In the genomic region with DNA sequence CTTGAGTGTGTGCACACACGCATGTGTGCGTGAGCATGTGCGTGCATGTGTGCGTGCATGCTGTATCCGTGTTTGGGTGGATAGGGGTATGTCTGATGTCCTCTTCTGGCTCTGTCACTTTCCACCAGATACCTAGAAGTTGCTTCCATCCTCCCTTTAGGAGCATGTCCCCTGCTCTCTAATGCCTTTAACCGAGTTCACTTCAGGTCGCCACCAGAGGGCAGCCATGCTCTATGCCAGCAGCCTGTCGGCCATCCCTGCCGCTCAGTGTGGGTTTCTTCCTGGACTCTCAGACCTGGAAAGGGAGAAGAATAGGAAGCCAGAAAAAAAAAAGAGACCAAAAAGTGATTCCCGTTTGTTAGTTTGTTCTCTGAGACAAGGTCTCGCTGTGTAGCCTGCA, we compare ENCODE assay signal across 8 mouse cellular contexts. TPM values are rescaled to one million over a fixed set of nuclear protein-coding genes. Genes with fewer than 3 reads are reported as not detected.
DNase-seq lines count a peak whose midpoint lies in the region; ATAC-seq and TF ChIP-seq lines count a peak whose summit lies in the region.

No protein-coding gene starts in this region.

- H3K4me2 ChIP-seq in heart, embryonic 12.5 days, result no peak overlapping the region
- no peak overlapping the region for H3K4me2 ChIP-seq in heart, postnatal 0 days (ENCODE audit: low read depth, low read length)
- H3K4me2 ChIP-seq in midbrain, embryonic 13.5 days (replicated peaks), result no peak overlapping the region

- WGBS in heart, embryonic 12.5 days, result 16% methylated on average over 11 of the region's 11 CpGs
- 17% methylated on average over 11 of the region's 11 CpGs for WGBS in heart, postnatal 0 days
- WGBS in midbrain, embryonic 13.5 days, result 22% methylated on average over 11 of the region's 11 CpGs

- no peak overlapping the region for H3K9ac ChIP-seq in heart, embryonic 12.5 days
- no peak overlapping the region for H3K9ac ChIP-seq in heart, postnatal 0 days (replicated peaks; ENCODE audit: low read depth, low read length)
- no peak overlapping the region for H3K9ac ChIP-seq in midbrain, embryonic 13.5 days (replicated peaks)

- intact Hi-C loops in left cerebral cortex, adult 2 months (cut with DNase I), result loop anchor here (1.0 to 10.0 kb wide), 2 partner anchors 109 to 260 kb away; no protein-coding TSS in a partner anchor

- TF ChIP-seq EP300 in heart, postnatal 0 days (IDR thresholded peaks at IDR 0.05; ENCODE audit: low read depth), result no peak

- ATAC-seq in heart, embryonic 12.5 days (ENCODE audit: insufficient number of reproducible peaks, low FRiP score), result no peak
- ATAC-seq in heart, postnatal 0 days (ENCODE audit: insufficient read depth, low read depth), result peak; percentile 60
- ATAC-seq in midbrain, embryonic 13.5 days, result peak; percentile 43; the same call in 1 of the 2 replicates

- H3K4me1 ChIP-seq in heart, embryonic 12.5 days (replicated peaks), result no peaks in the 10 kb centered on the region
- no peaks in the 10 kb centered on the region for H3K4me1 ChIP-seq in heart, postnatal 0 days (ENCODE audit: control insufficient read depth, insufficient read depth)
- no peaks in the 10 kb centered on the region for H3K4me1 ChIP-seq in midbrain, embryonic 13.5 days (replicated peaks)

- no peaks in the 10 kb centered on the region for H3K36me3 ChIP-seq in heart, embryonic 12.5 days
- no peaks in the 10 kb centered on the region for H3K36me3 ChIP-seq in heart, postnatal 0 days (replicated peaks; ENCODE audit: control insufficient read depth, insufficient read depth, low read length)
- H3K36me3 ChIP-seq in midbrain, embryonic 13.5 days, result no peaks in the 10 kb centered on the region
- no peaks in the 10 kb centered on the region for H3K36me3 ChIP-seq in splenic B cell, adult 2 months (ENCODE audit: control insufficient read depth, insufficient read depth, low read length, poor library complexity, severe bottlenecking)

- H3K27ac ChIP-seq in heart, embryonic 12.5 days (ENCODE audit: poor library complexity, severe bottlenecking), result no peak overlapping the region
- H3K27ac ChIP-seq in heart, postnatal 0 days (ENCODE audit: low read depth), result no peak overlapping the region
- no peak overlapping the region for H3K27ac ChIP-seq in left cerebral cortex, adult 2 months
- no peak overlapping the region for H3K27ac ChIP-seq in midbrain, embryonic 13.5 days

- peaks cover 4% of the 10 kb centered on the region; the same call in 1 of the 2 replicates for H3K9me3 ChIP-seq in heart, embryonic 12.5 days (replicated peaks)
- H3K9me3 ChIP-seq in heart, postnatal 0 days (replicated peaks; ENCODE audit: control insufficient read depth, low read length), result no peaks in the 10 kb centered on the region
- no peaks in the 10 kb centered on the region for H3K9me3 ChIP-seq in midbrain, embryonic 13.5 days

- peaks cover 4% of the 10 kb centered on the region; the same call in 1 of the 2 replicates for H3K27me3 ChIP-seq in heart, embryonic 12.5 days (replicated peaks)
- peaks cover 4% of the 10 kb centered on the region; the same call in 1 of the 2 replicates for H3K27me3 ChIP-seq in heart, postnatal 0 days (ENCODE audit: control insufficient read depth, insufficient read depth, low read length)
- H3K27me3 ChIP-seq in midbrain, embryonic 13.5 days, result no peaks in the 10 kb centered on the region
- H3K27me3 ChIP-seq in splenic B cell, adult 2 months (ENCODE audit: control insufficient read depth, insufficient read depth, low read length, poor library complexity, severe bottlenecking), result no peaks in the 10 kb centered on the region

- DNase-seq in heart, adult 11 months, result peak; percentile 91
- peak; percentile 72 for DNase-seq in MN1 (ENCODE audit: low spot score)
- peak; percentile 85 to 89 for DNase-seq in cerebellum, postnatal 36 days
- DNase-seq in heart, postnatal 0 days (ENCODE audit: low spot score), result peak; percentile 84
- DNase-seq in left cerebral cortex, adult 2 months (ENCODE audit: extremely low spot score in 1 of 2, low spot score in 2 of 2), result peak; percentile 68 to 70
- DNase-seq in splenic B cell, adult 2 months (ENCODE audit: low read depth, low spot score), result peak; percentile 75

- H3K4me3 ChIP-seq in heart, embryonic 12.5 days, result no peak overlapping the region
- no peak overlapping the region for H3K4me3 ChIP-seq in heart, postnatal 0 days (ENCODE audit: low read depth, low read length)
- no peak overlapping the region for H3K4me3 ChIP-seq in left cerebral cortex, adult 2 months
- no peak overlapping the region for H3K4me3 ChIP-seq in midbrain, embryonic 13.5 days (replicated peaks)

- peak; percentile 97 for TF ChIP-seq CTCF in heart, postnatal 0 days (IDR thresholded peaks at IDR 0.05; ENCODE audit: low read depth)
- peak; percentile 83 for TF ChIP-seq CTCF in left cerebral cortex, adult 2 months (IDR thresholded peaks at IDR 0.05)

RNA-seq across cellular contexts. Expression of a gene that starts 17.4 kb away (rescaled TPM):
- 122 and 144 TPM in 2 replicates for polyA plus RNA-seq in heart, embryonic 12.5 days (2016; fragmentation: Nextera tagmentation; extraction: Ambion mirVana)
- 140 and 238 TPM in 2 replicates for total RNA-seq in heart, postnatal 0 days (2014; rRNA removed; ENCODE audit: low replicate concordance)
- 35.4 and 35.7 TPM in 2 replicates for polyA plus RNA-seq in heart, postnatal 0 days (2015; fragmentation: Nextera tagmentation; extraction: Ambion mirVana)
- total RNA-seq in left cerebral cortex, adult 2 months (2021), result 10 to 100 TPM; 83.7 to 98.1 TPM
- 12.7 and 19.4 TPM in 2 replicates for polyA plus RNA-seq in midbrain, embryonic 13.5 days (2015; fragmentation: Nextera tagmentation; extraction: Ambion mirVana)

RNA-seq across cellular contexts. Expression of a gene that starts 48.5 kb away (rescaled TPM):
- 1.7 and 2.2 TPM in 2 replicates for polyA plus RNA-seq in heart, embryonic 12.5 days (2016; fragmentation: Nextera tagmentation; extraction: Ambion mirVana)
- total RNA-seq in heart, postnatal 0 days (2014; rRNA removed; ENCODE audit: low replicate concordance), result 1.9 and 2.4 TPM in 2 replicates
- 2.2 and 2.3 TPM in 2 replicates for polyA plus RNA-seq in heart, postnatal 0 days (2015; fragmentation: Nextera tagmentation; extraction: Ambion mirVana)
- 1 to 10 TPM; 5.1 to 8.5 TPM for total RNA-seq in left cerebral cortex, adult 2 months (2021)
- polyA plus RNA-seq in midbrain, embryonic 13.5 days (2015; fragmentation: Nextera tagmentation; extraction: Ambion mirVana), result 8.0 and 9.3 TPM in 2 replicates
